Mouse (Mus musculus) embryonic fibroblast, embryonic 13.5 days (primary cell): Measurements from ENCODE around the gene Fam19a3. TPM values are rescaled to one million over a fixed set of nuclear protein-coding genes. Genes with fewer than 3 reads are reported as not detected.
"Not testable (repeated sequence)": the region's sequence is repeated elsewhere in the genome, so short reads cannot be mapped to it uniquely, and the experiment has no call there.

ENCODE experiments used
- H3K27ac ChIP-seq: 2 replicates; pipeline ENCODE4 v1.5.1; 2012; ENCODE audit warnings: low read length, control low read depth, inconsistent platforms; ENCODE audit not compliant: insufficient read depth
- H3K4me1 ChIP-seq: 2 replicates; pipeline ENCODE4 v1.6.1; 2011; ENCODE audit warnings: low read length; ENCODE audit not compliant: control insufficient read depth, insufficient read depth
- H3K4me3 ChIP-seq: 2 replicates; pipeline ENCODE4 v1.5.1; 2011; ENCODE audit warnings: mild to moderate bottlenecking, control low read depth, low read length; ENCODE audit not compliant: insufficient read depth
- CTCF ChIP-seq: IDR thresholded peaks from 2 replicates; pipeline ENCODE4 v1.5.1; 2011; ENCODE audit warnings: mild to moderate bottlenecking, control low read depth, low read length, moderate library complexity, borderline replicate concordance; ENCODE audit not compliant: insufficient read depth
- POLR2A ChIP-seq: IDR thresholded peaks from 2 replicates; pipeline ENCODE4 v1.6.1; 2011; ENCODE audit warnings: low read depth, mild to moderate bottlenecking, control low read depth, low read length, moderate library complexity
- polyA plus RNA-seq: library from polyadenylated mRNA; stranded (reverse); fragments of >200 nt; gene quantifications from 2 replicates; pipeline ENCODE4 v1.2.4, GENCODE M21; 2011; ENCODE audit warnings: low read depth; ENCODE audit not compliant: missing spikeins, insufficient read length

Gene Fam19a3
- polyA plus RNA-seq, 1 experiment = 0.32 TPM

GRCm38 (mm10) chr3:104770035-104770434, 11.6 kb downstream of the Fam19a3 start:
- TF ChIP-seq POLR2A (no peak), CTCF (0 out of 2 replicates have a peak, but pooled peaks have one; percentile 14)
- no peak overlapping the region for H3K27ac ChIP-seq
- no peaks in the 10 kb centered on the region for H3K4me1 ChIP-seq

GRCm38 (mm10) chr3:104769135-104769534, 12.5 kb downstream of the Fam19a3 start:
- TF ChIP-seq POLR2A (no peak), CTCF (no peak)
- H3K4me3 ChIP-seq = no peak overlapping the region
- no peaks in the 10 kb centered on the region for H3K4me1 ChIP-seq
- H3K27ac ChIP-seq = no peak overlapping the region

More at GRCm38 (mm10) chr3:104770035-104770434, 11.6 kb downstream of the Fam19a3 start:
- no peak overlapping the region for H3K4me3 ChIP-seq

- no peak overlapping the region for H3K27ac ChIP-seq
- H3K4me3 ChIP-seq = no peak overlapping the region
- TF ChIP-seq CTCF (no peak), POLR2A (no peak)
- H3K4me1 ChIP-seq = no peaks in the 10 kb centered on the region
Observed at GRCm38 (mm10) chr3:104767716-104768115, 13.9 kb downstream of the Fam19a3 start.

- Histone ChIP-seq H3K4me3 (no peak overlapping the region), H3K4me1 (no peaks in the 10 kb centered on the region), H3K27ac (no peak overlapping the region)
- no peak for TF ChIP-seq POLR2A
- TF ChIP-seq CTCF = no peak
Observed at GRCm38 (mm10) chr3:104767141-104767540, 14.5 kb downstream of the Fam19a3 start.

GRCm38 (mm10) chr3:104765021-104765420, 16.6 kb downstream of the Fam19a3 start:
- Histone ChIP-seq H3K27ac (no peak overlapping the region), H3K4me1 (no peaks in the 10 kb centered on the region)
- TF ChIP-seq CTCF (no peak), POLR2A (no peak)

GRCm38 (mm10) chr3:104762103-104762863, 19.4 kb downstream of the Fam19a3 start:
- not testable (repeated sequence) for H3K27ac ChIP-seq, H3K4me1 ChIP-seq, H3K4me3 ChIP-seq

More at GRCm38 (mm10) chr3:104765021-104765420, 16.6 kb downstream of the Fam19a3 start:
- H3K4me3 ChIP-seq = no peak overlapping the region

GRCm38 (mm10) chr3:104758869-104759268, 22.8 kb downstream of the Fam19a3 start:
- TF ChIP-seq POLR2A (no peak), CTCF (no peak)
- Histone ChIP-seq H3K4me1 (no peaks in the 10 kb centered on the region), H3K4me3 (no peak overlapping the region), H3K27ac (no peak overlapping the region)

- Histone ChIP-seq H3K4me3 (no peak overlapping the region), H3K27ac (no peak overlapping the region), H3K4me1 (no peaks in the 10 kb centered on the region)
- peak; percentile 61 for TF ChIP-seq CTCF
- peak; percentile 31; the same call in 1 of the 2 replicates for TF ChIP-seq POLR2A
Observed at GRCm38 (mm10) chr3:104758406-104758805, 23.2 kb downstream of the Fam19a3 start.

- not testable (repeated sequence) for H3K4me3 ChIP-seq, H3K4me1 ChIP-seq, H3K27ac ChIP-seq
- 0 out of 2 replicates have a peak, but pooled peaks have one; percentile 16 for TF ChIP-seq CTCF
Observed at GRCm38 (mm10) chr3:104752845-104753244, 28.8 kb downstream of the Fam19a3 start.

GRCm38 (mm10) chr3:104743864-104744263, 37.8 kb downstream of the Fam19a3 start:
- Histone ChIP-seq H3K4me3 (no peak overlapping the region), H3K4me1 (peaks cover 11% of the 10 kb centered on the region), H3K27ac (peak overlapping the region; percentile 44)
- TF ChIP-seq CTCF = no peak
